Mouse (Mus musculus) liver, adult 2 months (tissue): ENCODE results near the gene Gm10234.

Experiments
- CTCF ChIP-seq: fragments of 200-500 bp; IDR thresholded peaks from 2 replicates; pipeline ENCODE4 v1.5.1; 2011; ENCODE audit warnings: low read depth, low read length, control low read depth
- POLR2A ChIP-seq: fragments of 200-500 bp; IDR thresholded peaks from 2 replicates; pipeline ENCODE4 v1.6.1; 2011; ENCODE audit warnings: low read length, control low read depth; ENCODE audit not compliant: insufficient read depth; ENCODE audit errors: extremely low read depth

GRCm38 (mm10) chr6:95360084-95360483 lies 38.2 kb downstream of the Gm10234 start:
- TF ChIP-seq CTCF (no peak), POLR2A (no peak)
